Mouse (Mus musculus): ENCODE results near the gene Qpctl. TPM values are rescaled to one million over a fixed set of nuclear protein-coding genes. Genes with fewer than 3 reads are reported as not detected.

The Qpctl gene
- polyA plus RNA-seq, 1 experiment from 2014 or later = 9.5 TPM

GRCm38 (mm10) chr7:19148180-19148874, 764 bp downstream of the Qpctl start:
- Histone ChIP-seq H3K36me3 (ENCODE audit: control insufficient read depth, insufficient read depth, low read length) (peaks cover 6% of the 10 kb centered on the region), H3K4me2 (peak overlapping the region; percentile 91)
- WGBS = 14% methylated on average over 20 of the region's 20 CpGs

GRCm38 (mm10) chr7:19147497-19148045, 1.5 kb downstream of the Qpctl start:
- H3K9ac ChIP-seq (ENCODE audit: low read depth, low read length) = no peak overlapping the region
- no peak overlapping the region for H3K4me3 ChIP-seq (ENCODE audit: low read depth, low read length)
- DNase-seq (ENCODE audit: low spot score) = no peak
- no peak for ATAC-seq (replicated peaks; ENCODE audit: low FRiP score)
- 48% methylated on average over 6 of the region's 6 CpGs for WGBS
- peaks cover 12% of the 10 kb centered on the region for H3K4me1 ChIP-seq (replicated peaks; ENCODE audit: control insufficient read depth, insufficient read depth, low read length)
- H3K4me2 ChIP-seq = peak overlapping the region; percentile 91
- no peaks in the 10 kb centered on the region for H3K27me3 ChIP-seq (replicated peaks; ENCODE audit: control insufficient read depth, insufficient read depth, low read length)
- no peaks in the 10 kb centered on the region; the same call in 1 of the 2 replicates for H3K36me3 ChIP-seq (ENCODE audit: control insufficient read depth, insufficient read depth, low read length)
- H3K27ac ChIP-seq (ENCODE audit: low read depth, low read length) = no peak overlapping the region
- no peaks in the 10 kb centered on the region for H3K9me3 ChIP-seq (ENCODE audit: control insufficient read depth, low read length)

More at GRCm38 (mm10) chr7:19148180-19148874, 764 bp downstream of the Qpctl start:
- peak overlapping the region; percentile 66 for H3K9ac ChIP-seq (ENCODE audit: low read depth, low read length)
- H3K9me3 ChIP-seq (ENCODE audit: control insufficient read depth, low read length) = no peaks in the 10 kb centered on the region
- H3K27me3 ChIP-seq (replicated peaks; ENCODE audit: control insufficient read depth, insufficient read depth, low read length) = no peaks in the 10 kb centered on the region
- no peak overlapping the region for H3K27ac ChIP-seq (ENCODE audit: low read depth, low read length)
- ATAC-seq (replicated peaks; ENCODE audit: low FRiP score) (no peak), DNase-seq (ENCODE audit: low spot score) (no peak)
- H3K4me1 ChIP-seq (replicated peaks; ENCODE audit: control insufficient read depth, insufficient read depth, low read length) = peaks cover 12% of the 10 kb centered on the region
- peak overlapping the region; percentile 83 for H3K4me3 ChIP-seq (ENCODE audit: low read depth, low read length)

GRCm38 (mm10) chr7:19146793-19147192, 2.3 kb downstream of the Qpctl start:
- H3K27ac ChIP-seq (ENCODE audit: low read depth, low read length) = no peak overlapping the region

GRCm38 (mm10) chr7:19137380-19137779, 11.7 kb downstream of the Qpctl start:
- Histone ChIP-seq H3K4me2 (no peak overlapping the region), H3K9ac (ENCODE audit: low read depth, low read length) (no peak overlapping the region), H3K27ac (ENCODE audit: low read depth, low read length) (no peak overlapping the region), H3K36me3 (ENCODE audit: control insufficient read depth, insufficient read depth, low read length) (peaks cover 38% of the 10 kb centered on the region), H3K4me1 (replicated peaks; ENCODE audit: control insufficient read depth, insufficient read depth, low read length) (no peaks in the 10 kb centered on the region), H3K9me3 (ENCODE audit: control insufficient read depth, low read length) (no peaks in the 10 kb centered on the region), H3K4me3 (ENCODE audit: low read depth, low read length) (no peak overlapping the region), H3K27me3 (replicated peaks; ENCODE audit: control insufficient read depth, insufficient read depth, low read length) (no peaks in the 10 kb centered on the region)
- ATAC-seq (replicated peaks; ENCODE audit: low FRiP score) (no peak), DNase-seq (ENCODE audit: low spot score) (no peak)
- 56% methylated on average over 5 of the region's 5 CpGs for WGBS

More at GRCm38 (mm10) chr7:19146793-19147192, 2.3 kb downstream of the Qpctl start:
- 85% methylated on average over 10 of the region's 10 CpGs for WGBS
- DNase-seq (ENCODE audit: low spot score) (no peak), ATAC-seq (replicated peaks; ENCODE audit: low FRiP score) (no peak)
- H3K9ac ChIP-seq (ENCODE audit: low read depth, low read length) = no peak overlapping the region
- H3K4me2 ChIP-seq = no peak overlapping the region
- no peaks in the 10 kb centered on the region for H3K9me3 ChIP-seq (ENCODE audit: control insufficient read depth, low read length)
- H3K36me3 ChIP-seq (ENCODE audit: control insufficient read depth, insufficient read depth, low read length) = no peaks in the 10 kb centered on the region; the same call in 1 of the 2 replicates
- H3K4me1 ChIP-seq (replicated peaks; ENCODE audit: control insufficient read depth, insufficient read depth, low read length) = peaks cover 12% of the 10 kb centered on the region
- H3K27me3 ChIP-seq (replicated peaks; ENCODE audit: control insufficient read depth, insufficient read depth, low read length) = no peaks in the 10 kb centered on the region
- H3K4me3 ChIP-seq (ENCODE audit: low read depth, low read length) = no peak overlapping the region

GRCm38 (mm10) chr7:19136673-19137334, 12.3 kb downstream of the Qpctl start:
- no peaks in the 10 kb centered on the region for H3K27me3 ChIP-seq (replicated peaks; ENCODE audit: control insufficient read depth, insufficient read depth, low read length)
- WGBS = 92% methylated on average over 38 of the region's 38 CpGs
- ATAC-seq (replicated peaks; ENCODE audit: low FRiP score) (no peak), DNase-seq (ENCODE audit: low spot score) (no peak)
- H3K4me2 ChIP-seq = no peak overlapping the region
- peaks cover 1% of the 10 kb centered on the region; the same call in 1 of the 2 replicates for H3K4me1 ChIP-seq (replicated peaks; ENCODE audit: control insufficient read depth, insufficient read depth, low read length)
- H3K9ac ChIP-seq (ENCODE audit: low read depth, low read length) = no peak overlapping the region
- no peak overlapping the region for H3K27ac ChIP-seq (ENCODE audit: low read depth, low read length)
- H3K4me3 ChIP-seq (ENCODE audit: low read depth, low read length) = no peak overlapping the region
- H3K9me3 ChIP-seq (ENCODE audit: control insufficient read depth, low read length) = no peaks in the 10 kb centered on the region
- peaks cover 38% of the 10 kb centered on the region for H3K36me3 ChIP-seq (ENCODE audit: control insufficient read depth, insufficient read depth, low read length)

- no peak overlapping the region for H3K4me2 ChIP-seq
- ATAC-seq (replicated peaks; ENCODE audit: low FRiP score) = no peak
- no peaks in the 10 kb centered on the region for H3K9me3 ChIP-seq (ENCODE audit: control insufficient read depth, low read length)
- 95% methylated on average over 13 of the region's 13 CpGs for WGBS
- H3K4me3 ChIP-seq (ENCODE audit: low read depth, low read length) = no peak overlapping the region
- H3K36me3 ChIP-seq (ENCODE audit: control insufficient read depth, insufficient read depth, low read length) = peaks cover 38% of the 10 kb centered on the region
- no peak for DNase-seq (ENCODE audit: low spot score)
- H3K4me1 ChIP-seq (replicated peaks; ENCODE audit: control insufficient read depth, insufficient read depth, low read length) = peaks cover 4% of the 10 kb centered on the region; the same call in 1 of the 2 replicates
- H3K27me3 ChIP-seq (replicated peaks; ENCODE audit: control insufficient read depth, insufficient read depth, low read length) = no peaks in the 10 kb centered on the region
- H3K9ac ChIP-seq (ENCODE audit: low read depth, low read length) = no peak overlapping the region
- no peak overlapping the region for H3K27ac ChIP-seq (ENCODE audit: low read depth, low read length)
These were observed 12.9 kb downstream of the Qpctl start for GRCm38 (mm10) chr7:19136168-19136567.

GRCm38 (mm10) chr7:19131324-19131848, 17.7 kb downstream of the Qpctl start:
- peak; percentile 97 for DNase-seq (ENCODE audit: low spot score)
- Histone ChIP-seq H3K27ac (ENCODE audit: low read depth, low read length) (peak overlapping the region; percentile 1; the same call in 1 of the 2 replicates), H3K36me3 (ENCODE audit: control insufficient read depth, insufficient read depth, low read length) (peaks cover 11% of the 10 kb centered on the region), H3K4me1 (replicated peaks; ENCODE audit: control insufficient read depth, insufficient read depth, low read length) (peaks cover 10% of the 10 kb centered on the region; the same call in 1 of the 2 replicates), H3K27me3 (replicated peaks; ENCODE audit: control insufficient read depth, insufficient read depth, low read length) (no peaks in the 10 kb centered on the region), H3K4me2 (peak overlapping the region; percentile 71), H3K4me3 (ENCODE audit: low read depth, low read length) (peak overlapping the region; percentile 44), H3K9ac (ENCODE audit: low read depth, low read length) (no peak overlapping the region; the same call in 1 of the 2 replicates), H3K9me3 (ENCODE audit: control insufficient read depth, low read length) (no peaks in the 10 kb centered on the region)
- WGBS = under 1% methylated on average over 39 of the region's 39 CpGs
- peak; percentile 97 for ATAC-seq (replicated peaks; ENCODE audit: low FRiP score)

- peak overlapping the region; percentile 44 for H3K4me3 ChIP-seq (ENCODE audit: low read depth, low read length)
- no peak overlapping the region for H3K9ac ChIP-seq (ENCODE audit: low read depth, low read length)
- H3K27ac ChIP-seq (ENCODE audit: low read depth, low read length) = peak overlapping the region; percentile 1
- H3K9me3 ChIP-seq (ENCODE audit: control insufficient read depth, low read length) = no peaks in the 10 kb centered on the region
- peaks cover 4% of the 10 kb centered on the region for H3K36me3 ChIP-seq (ENCODE audit: control insufficient read depth, insufficient read depth, low read length)
- no peak for DNase-seq (ENCODE audit: low spot score)
- WGBS = 27% methylated on average over 4 of the region's 4 CpGs
- peaks cover 10% of the 10 kb centered on the region; the same call in 1 of the 2 replicates for H3K4me1 ChIP-seq (replicated peaks; ENCODE audit: control insufficient read depth, insufficient read depth, low read length)
- no peaks in the 10 kb centered on the region for H3K27me3 ChIP-seq (replicated peaks; ENCODE audit: control insufficient read depth, insufficient read depth, low read length)
- H3K4me2 ChIP-seq = peak overlapping the region; percentile 71
- no peak for ATAC-seq (replicated peaks; ENCODE audit: low FRiP score)
These were observed 18.4 kb downstream of the Qpctl start for GRCm38 (mm10) chr7:19130657-19131056.
